Mouse (Mus musculus) neural tube, embryonic 11.5 days (tissue): ENCODE measurements around the gene Gprin1. TPM values are rescaled to one million over a fixed set of nuclear protein-coding genes. Genes with fewer than 3 reads are reported as not detected.
A peak's percentile ranks its signal among the peaks of the same experiment; 100 is the strongest.

Source experiments
- ATAC-seq: fragments of 200-750 bp; cut with Nextera tagmentation; 2 replicates; pipeline ENCODE4 v1.8.0; 2017; ENCODE audit warnings: moderate number of reproducible peaks, mild to moderate bottlenecking, moderate TSS enrichment, moderate library complexity; ENCODE audit not compliant: insufficient read depth, low FRiP score, low TSS enrichment
- DNase-seq: peaks from one replicate; pipeline ENCODE4 v3.0.0-alpha.2; 2015; ENCODE audit warnings: low spot score
- H3K27ac ChIP-seq: fragments of 300-500 bp; sonication (generic); 2 replicates; pipeline ENCODE4 v1.5.1; 2014; ENCODE audit warnings: low read depth, mild to moderate bottlenecking, low read length
- H3K27me3 ChIP-seq: fragments of 300-500 bp; sonication (generic); 2 replicates; pipeline ENCODE4 v1.6.1; 2014; ENCODE audit warnings: mild to moderate bottlenecking, low read length, mixed read lengths; ENCODE audit not compliant: control insufficient read depth, insufficient read depth
- H3K36me3 ChIP-seq: fragments of 300-500 bp; sonication (generic); 2 replicates; pipeline ENCODE4 v1.6.1; 2014; ENCODE audit warnings: mild to moderate bottlenecking, low read length, moderate library complexity, mixed read lengths; ENCODE audit not compliant: control insufficient read depth, insufficient read depth
- H3K4me1 ChIP-seq: fragments of 300-500 bp; sonication (generic); 2 replicates; pipeline ENCODE4 v1.6.1; 2014; ENCODE audit warnings: low read length, mixed read lengths; ENCODE audit not compliant: control insufficient read depth, insufficient read depth
- H3K4me2 ChIP-seq: fragments of 300-500 bp; sonication (generic); 2 replicates; pipeline ENCODE4 v1.6.1; 2014; ENCODE audit warnings: low read depth, mild to moderate bottlenecking, moderate library complexity
- H3K4me3 ChIP-seq: fragments of 300-500 bp; sonication (generic); 2 replicates; pipeline ENCODE4 v1.5.1; 2014; ENCODE audit warnings: low read depth, low read length
- H3K9ac ChIP-seq: fragments of 300-500 bp; sonication (generic); 2 replicates; pipeline ENCODE4 v1.6.1; 2014; ENCODE audit warnings: mild to moderate bottlenecking, low read length
- H3K9me3 ChIP-seq: fragments of 300-500 bp; sonication (generic); 2 replicates; pipeline ENCODE4 v1.6.1; 2016; ENCODE audit warnings: low read length; ENCODE audit not compliant: control insufficient read depth
- WGBS: fragments of 180-500 bp; shearing (Covaris S2); extraction: QIAGEN DNeasy Blood & Tissue Kit; methylation state at CpG from one replicate; pipeline ENCODE4 v1.1.7; 2014; 5-methylcytosine and 5-hydroxymethylcytosine counted together
- polyA plus RNA-seq: library from polyadenylated mRNA; unstranded; fragments of >200 nt; fragmentation: Nextera tagmentation; extraction: Ambion mirVana; gene quantifications from 2 replicates; pipeline ENCODE4 v1.2.1, GENCODE M21; 2014

Gene Gprin1
- polyA plus RNA-seq, 1 experiment from 2014 or later, result 14.5 TPM

DNA sequence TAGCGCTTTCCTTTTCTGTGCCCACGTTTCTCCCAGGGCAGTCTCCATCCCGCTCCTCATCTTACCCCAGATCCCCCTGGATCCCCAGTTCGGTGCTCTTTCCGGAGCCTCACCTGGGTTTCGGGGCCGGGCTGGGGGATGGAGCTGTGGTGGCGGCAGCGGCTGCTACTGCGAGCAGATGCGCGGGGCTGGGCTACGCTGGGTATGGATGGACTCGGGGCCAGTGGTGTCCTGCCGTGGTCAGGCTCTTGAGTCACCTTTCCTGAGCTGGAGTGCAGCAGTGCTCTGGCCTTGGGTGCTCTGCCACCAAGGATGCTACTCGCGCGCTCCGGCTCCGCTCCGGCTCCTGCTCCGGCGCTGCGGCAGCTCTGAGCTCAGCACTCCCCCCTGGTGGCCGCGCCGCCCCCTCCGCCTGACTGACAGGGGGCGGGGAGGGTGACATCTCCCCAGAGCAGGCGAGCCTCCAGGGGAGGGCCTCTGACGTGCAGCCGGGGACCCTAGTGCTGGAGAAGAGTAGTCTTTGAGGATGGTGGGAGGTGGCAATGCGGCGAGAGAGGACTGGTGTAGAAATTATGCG, 16.6 kb upstream of the Gprin1 start, which contains the start of gene Sncb:
Sncb (minus strand) TSS at position 404 of the 577 bp plus-strand sequence.
- H3K27me3 ChIP-seq, result peaks cover 43% of the 10 kb centered on the region
- H3K27ac ChIP-seq, result no peak within 1 kb of the TSS
- H3K9ac ChIP-seq, result peak within 1 kb of the TSS; percentile 42
- no peaks in the 10 kb centered on the region for H3K36me3 ChIP-seq
- peak within 1 kb of the TSS; percentile 78 for H3K4me2 ChIP-seq
- 1% methylated on average over 34 of the region's 35 CpGs for WGBS
- H3K4me1 ChIP-seq, result peaks cover 5% of the 10 kb centered on the region; the same call in 1 of the 2 replicates
- DNase-seq (peak; percentile 84), ATAC-seq (peak; percentile 74)
- no peaks in the 10 kb centered on the region for H3K9me3 ChIP-seq
- H3K4me3 ChIP-seq, result peak within 1 kb of the TSS; percentile 40

DNA sequence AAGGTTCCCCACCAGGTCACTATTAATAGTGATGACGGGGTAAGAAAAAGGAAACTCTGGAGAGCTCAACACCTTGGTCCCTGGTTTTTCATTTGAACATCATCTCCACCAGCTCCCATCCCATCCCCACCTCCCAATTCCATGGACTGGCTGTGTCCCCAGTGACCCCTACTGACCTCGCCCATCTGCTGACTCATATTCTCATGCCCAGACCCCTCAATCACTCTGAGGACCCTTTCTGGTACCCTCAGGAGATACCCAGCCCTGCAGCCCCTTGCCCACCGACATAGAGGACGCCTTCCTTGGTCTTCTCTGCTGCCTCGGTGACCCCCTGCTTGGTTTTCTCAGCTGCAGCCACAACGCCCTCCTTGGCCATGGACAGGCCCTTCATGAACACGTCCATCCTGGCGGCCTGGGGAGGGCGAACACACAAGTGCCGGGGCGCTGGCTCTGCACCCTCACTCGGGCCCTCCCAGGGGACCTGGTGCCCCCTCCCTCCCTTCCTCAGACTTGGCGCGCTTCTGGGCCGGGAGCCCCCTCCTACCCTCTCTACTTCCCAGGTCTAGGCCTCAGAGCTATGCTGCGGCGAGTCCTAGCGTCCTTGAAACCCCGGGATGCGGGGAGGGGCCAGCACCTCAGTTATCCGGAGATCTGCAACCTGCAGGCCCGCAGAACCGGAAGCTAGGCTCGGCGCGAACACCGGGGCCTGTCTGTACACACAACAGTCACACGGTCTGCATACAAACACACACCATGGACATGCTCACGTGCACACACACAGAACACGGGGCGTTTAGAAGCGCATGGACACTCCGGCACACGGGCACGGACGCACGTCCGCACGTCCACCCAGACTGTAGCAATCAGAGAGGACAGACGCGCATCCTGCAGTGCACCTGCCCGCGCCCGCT, 15.9 kb upstream of the Gprin1 start:
- Histone ChIP-seq H3K27me3 (peaks cover 43% of the 10 kb centered on the region), H3K9me3 (no peaks in the 10 kb centered on the region), H3K9ac (peak overlapping the region; percentile 42)

DNA sequence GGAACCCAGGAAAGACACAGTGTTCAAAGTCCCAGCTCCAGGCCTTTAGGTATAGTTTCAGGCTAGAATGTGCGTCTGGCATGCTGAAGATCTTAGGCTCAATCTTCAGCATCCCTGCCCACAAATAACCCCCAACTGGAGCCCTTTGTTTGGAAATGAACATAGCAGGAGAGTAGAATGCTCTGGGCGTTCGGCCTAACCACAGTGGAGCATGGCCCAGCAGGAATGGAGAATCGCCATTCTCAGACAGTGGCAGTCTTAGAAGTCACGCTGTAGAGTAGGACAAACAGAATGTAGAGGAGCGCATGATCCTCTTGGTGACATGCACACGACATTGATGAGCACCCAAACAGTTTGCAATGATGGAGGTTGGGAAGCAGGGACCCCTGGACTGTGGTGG, 11.2 kb upstream of the Gprin1 start:
- Histone ChIP-seq H3K4me3 (no peak overlapping the region), H3K27me3 (peaks cover 29% of the 10 kb centered on the region), H3K4me1 (peaks cover 23% of the 10 kb centered on the region), H3K4me2 (no peak overlapping the region), H3K36me3 (no peaks in the 10 kb centered on the region), H3K9me3 (no peaks in the 10 kb centered on the region), H3K27ac (no peak overlapping the region), H3K9ac (no peak overlapping the region)
- DNase-seq (no peak), ATAC-seq (no peak)
- 77% methylated on average over 7 of the region's 7 CpGs for WGBS

More for the DNA sequence above, 15.9 kb upstream of the Gprin1 start:
- 5% methylated on average over 44 of the region's 44 CpGs for WGBS
- H3K36me3 ChIP-seq, result no peaks in the 10 kb centered on the region
- ATAC-seq (0 out of 2 replicates have a peak, but pooled peaks have one; percentile 9), DNase-seq (peak; percentile 22)
- peak overlapping the region; percentile 40 for H3K4me3 ChIP-seq
- peaks cover 5% of the 10 kb centered on the region; the same call in 1 of the 2 replicates for H3K4me1 ChIP-seq
- H3K4me2 ChIP-seq, result peak overlapping the region; percentile 78
- no peak overlapping the region for H3K27ac ChIP-seq

DNA sequence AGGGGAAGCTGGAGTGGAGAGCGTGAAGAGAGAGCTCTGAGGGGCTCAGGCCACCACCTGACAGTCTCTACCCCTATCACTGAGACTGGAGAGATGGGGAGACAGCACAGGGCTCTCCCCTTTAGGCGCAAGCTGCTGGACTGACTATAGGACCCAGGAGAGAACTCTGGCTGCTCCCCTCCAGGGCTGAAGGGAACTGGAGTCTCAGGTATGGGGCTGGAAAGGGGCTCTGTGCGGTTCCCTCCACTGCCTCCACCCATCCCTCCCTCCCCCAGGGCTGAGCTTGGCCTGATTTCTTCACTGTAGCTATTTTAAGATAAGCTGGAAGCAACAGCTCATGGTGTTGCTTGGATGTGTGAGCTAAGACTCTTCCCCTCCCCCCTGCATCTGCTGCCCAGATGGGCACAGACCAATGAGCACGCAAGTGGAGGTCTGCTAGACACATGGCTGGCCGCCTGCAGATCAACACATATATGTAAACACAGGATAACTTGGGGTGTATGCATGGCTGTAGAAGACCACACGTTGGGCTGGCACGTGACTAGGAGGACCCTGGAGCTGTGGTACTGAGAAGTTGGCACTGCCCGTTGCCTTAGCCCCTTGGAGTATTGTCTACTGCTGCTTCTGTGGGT, 10.6 kb upstream of the Gprin1 start:
- 51% methylated on average over 8 of the region's 8 CpGs for WGBS
- no peak for DNase-seq
- H3K9ac ChIP-seq, result no peak overlapping the region
- peaks cover 21% of the 10 kb centered on the region for H3K4me1 ChIP-seq
- H3K27ac ChIP-seq, result no peak overlapping the region
- no peak overlapping the region for H3K4me2 ChIP-seq
- H3K27me3 ChIP-seq, result peaks cover 23% of the 10 kb centered on the region
- no peak for ATAC-seq
- H3K9me3 ChIP-seq, result no peaks in the 10 kb centered on the region
- no peaks in the 10 kb centered on the region for H3K36me3 ChIP-seq
- no peak overlapping the region for H3K4me3 ChIP-seq

DNA sequence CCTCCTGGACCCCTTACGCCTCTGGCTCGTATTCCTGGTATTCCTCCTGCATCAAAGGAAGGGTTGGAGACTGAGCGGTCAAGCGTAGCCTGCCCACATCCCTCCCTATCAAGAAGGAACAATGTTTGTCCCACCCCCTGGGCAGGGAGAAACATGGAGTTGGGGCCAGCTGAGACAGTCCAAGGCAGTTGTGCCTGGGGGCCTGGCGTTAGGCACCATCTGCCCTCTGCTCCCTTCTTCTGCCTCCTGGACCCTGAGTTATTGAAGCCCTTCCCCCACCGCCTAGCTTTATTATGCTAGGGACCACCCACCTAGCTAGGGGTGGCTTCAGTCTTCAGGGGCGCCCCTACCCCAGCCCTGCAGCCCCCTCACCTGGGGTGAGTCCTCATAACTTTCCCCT, 9.8 kb upstream of the Gprin1 start:
- no peak overlapping the region for H3K27ac ChIP-seq
- no peaks in the 10 kb centered on the region for H3K36me3 ChIP-seq
- H3K4me2 ChIP-seq, result peak overlapping the region; percentile 62
- WGBS, result 5% methylated on average over 7 of the region's 7 CpGs
- H3K4me3 ChIP-seq, result 0 out of 2 replicates have a peak overlapping the region, but pooled peaks have one; percentile 32
- peaks cover 15% of the 10 kb centered on the region for H3K27me3 ChIP-seq
- DNase-seq (no peak), ATAC-seq (no peak)
- no peaks in the 10 kb centered on the region for H3K9me3 ChIP-seq
- peak overlapping the region; percentile 50 for H3K9ac ChIP-seq
- peaks cover 21% of the 10 kb centered on the region for H3K4me1 ChIP-seq

DNA sequence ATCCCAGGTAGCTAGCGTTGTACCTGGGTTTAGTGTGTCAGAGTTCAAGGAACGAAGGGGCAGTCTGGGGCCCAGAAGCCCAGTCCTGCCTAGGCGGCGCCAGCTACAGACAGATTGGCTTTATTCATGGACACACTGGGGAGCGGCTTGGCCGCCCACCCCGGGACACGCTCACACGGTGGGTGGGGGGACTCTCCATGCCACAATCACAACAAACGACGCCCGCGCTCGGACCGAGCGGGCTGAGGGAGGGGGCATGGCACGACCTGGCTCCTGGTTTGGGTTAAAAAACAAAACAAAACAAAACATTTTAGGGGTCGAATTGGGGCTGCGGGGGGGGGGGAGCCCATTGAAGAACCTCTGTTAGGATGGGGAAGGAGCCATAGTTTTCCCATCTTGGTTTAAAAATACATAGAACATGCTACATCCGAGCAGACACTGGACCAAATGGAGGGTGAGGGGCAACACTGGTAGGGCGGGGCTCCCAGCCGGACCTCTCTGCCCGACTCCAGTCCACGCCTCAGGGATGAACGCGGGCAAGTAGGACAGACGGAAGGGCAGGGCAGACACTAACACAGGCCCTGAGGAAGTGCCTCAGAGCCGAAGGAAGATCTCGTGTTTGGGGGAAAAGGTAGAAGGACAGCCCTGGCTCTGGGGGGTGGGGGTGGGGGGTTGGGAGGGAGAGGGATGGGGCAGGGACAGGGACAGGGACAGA, 9.2 kb upstream of the Gprin1 start:
- H3K4me1 ChIP-seq, result peaks cover 21% of the 10 kb centered on the region
- H3K4me2 ChIP-seq, result peak overlapping the region; percentile 62
- ATAC-seq (no peak), DNase-seq (no peak)
- 1% methylated on average over 29 of the region's 29 CpGs for WGBS
- H3K4me3 ChIP-seq, result peak overlapping the region; percentile 32
- H3K9ac ChIP-seq, result peak overlapping the region; percentile 50
- no peaks in the 10 kb centered on the region for H3K9me3 ChIP-seq
- H3K27ac ChIP-seq, result peak overlapping the region; percentile 79; the same call in 1 of the 2 replicates
- H3K27me3 ChIP-seq, result peaks cover 11% of the 10 kb centered on the region
- H3K36me3 ChIP-seq, result no peaks in the 10 kb centered on the region

DNA sequence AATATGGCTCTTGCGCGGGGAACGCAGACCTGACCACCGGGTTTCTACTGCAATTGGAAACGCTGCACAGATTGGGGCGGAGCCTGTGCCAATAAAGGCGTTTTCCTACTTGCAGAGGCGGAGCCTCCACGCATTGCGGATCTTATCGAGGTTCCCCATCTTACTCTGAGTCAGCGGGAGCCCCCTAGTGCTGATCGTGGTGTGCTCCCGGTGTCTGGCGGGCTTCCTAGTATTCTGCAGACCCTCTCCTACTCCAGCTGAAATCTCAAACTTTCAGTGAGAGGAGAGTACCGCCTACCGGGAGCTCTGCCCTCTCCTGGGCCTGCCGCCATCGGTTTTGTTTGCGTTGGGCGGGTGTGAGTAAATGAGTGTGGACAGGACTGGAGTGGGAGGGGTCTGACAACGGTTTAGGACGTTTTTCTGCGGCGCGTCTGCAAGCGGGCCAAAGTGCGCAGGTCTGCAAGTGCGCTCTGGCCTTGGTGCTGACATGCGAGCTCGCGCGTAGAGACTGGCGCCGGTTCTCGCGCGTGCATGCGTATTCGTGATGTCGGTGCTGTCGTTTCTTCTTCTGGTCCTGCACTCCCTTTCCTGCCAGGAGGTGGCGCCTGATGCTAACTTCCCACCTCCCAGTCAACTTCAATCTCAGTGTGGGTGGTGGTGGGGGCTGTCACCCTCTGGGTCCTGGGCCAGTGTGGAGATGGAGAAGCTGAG, 8.5 kb upstream of the Gprin1 start:
- Histone ChIP-seq H3K9ac (peak overlapping the region; percentile 50), H3K4me1 (peaks cover 21% of the 10 kb centered on the region), H3K36me3 (no peaks in the 10 kb centered on the region), H3K27me3 (peaks cover 4% of the 10 kb centered on the region; the same call in 1 of the 2 replicates), H3K4me2 (peak overlapping the region; percentile 62), H3K9me3 (no peaks in the 10 kb centered on the region), H3K4me3 (peak overlapping the region; percentile 32), H3K27ac (peak overlapping the region; percentile 79)
- ATAC-seq (peak; percentile 78), DNase-seq (peak; percentile 95)
- under 1% methylated on average over 43 of the region's 43 CpGs for WGBS
